Comparison of ENCODE assay signal across 17 mouse cellular contexts in genomic region chrX:166528126-166528525, GRCm38 (mm10).
"Had no signal": no experiment of that assay in that cellular context is flagged by ENCODE, and none has a peak within 500 bp of the region (broad histone marks: within the 10 kb centered on the region; RNA-seq: fewer than 3 reads in every experiment).

No protein-coding gene starts in this region.

- H3K27me3 ChIP-seq: neural tube, embryonic 12.5 days; neural tube, embryonic 15.5 days; stomach, embryonic 15.5 days had no signal

- H3K9ac ChIP-seq: neural tube, embryonic 12.5 days; neural tube, embryonic 13.5 days; neural tube, embryonic 15.5 days; stomach, embryonic 15.5 days had no signal

- H3K36me3 ChIP-seq: neural tube, embryonic 12.5 days; neural tube, embryonic 13.5 days; neural tube, embryonic 15.5 days; stomach, embryonic 15.5 days had no signal

- H3K4me1 ChIP-seq: neural tube, embryonic 12.5 days; neural tube, embryonic 13.5 days; neural tube, embryonic 15.5 days; stomach, embryonic 15.5 days had no signal

- H3K27ac ChIP-seq: neural tube, embryonic 12.5 days; neural tube, embryonic 13.5 days; neural tube, embryonic 15.5 days; stomach, embryonic 15.5 days; stomach, postnatal 0 days had no signal

- H3K9me3 ChIP-seq: neural tube, embryonic 12.5 days; neural tube, embryonic 13.5 days; neural tube, embryonic 15.5 days; stomach, embryonic 15.5 days had no signal

- DNase-seq: retina, postnatal 1 day; right cerebral cortex, adult 18-20 months; right cerebral cortex, postnatal 14 days; right cerebral cortex, postnatal 25 days; right cerebral cortex, postnatal 4 days; spleen, adult 18-20 months; thymus, adult 18-20 months; thymus, adult 2 months; thymus, postnatal 14 days; thymus, postnatal 25 days; thymus, postnatal 36 days; thymus, postnatal 4 days had no signal

- H3K4me3 ChIP-seq: neural tube, embryonic 12.5 days; neural tube, embryonic 13.5 days; neural tube, embryonic 15.5 days; stomach, embryonic 15.5 days had no signal
